Mouse (Mus musculus): ENCODE results near the gene Snx30.

Gene Snx30

DNA sequence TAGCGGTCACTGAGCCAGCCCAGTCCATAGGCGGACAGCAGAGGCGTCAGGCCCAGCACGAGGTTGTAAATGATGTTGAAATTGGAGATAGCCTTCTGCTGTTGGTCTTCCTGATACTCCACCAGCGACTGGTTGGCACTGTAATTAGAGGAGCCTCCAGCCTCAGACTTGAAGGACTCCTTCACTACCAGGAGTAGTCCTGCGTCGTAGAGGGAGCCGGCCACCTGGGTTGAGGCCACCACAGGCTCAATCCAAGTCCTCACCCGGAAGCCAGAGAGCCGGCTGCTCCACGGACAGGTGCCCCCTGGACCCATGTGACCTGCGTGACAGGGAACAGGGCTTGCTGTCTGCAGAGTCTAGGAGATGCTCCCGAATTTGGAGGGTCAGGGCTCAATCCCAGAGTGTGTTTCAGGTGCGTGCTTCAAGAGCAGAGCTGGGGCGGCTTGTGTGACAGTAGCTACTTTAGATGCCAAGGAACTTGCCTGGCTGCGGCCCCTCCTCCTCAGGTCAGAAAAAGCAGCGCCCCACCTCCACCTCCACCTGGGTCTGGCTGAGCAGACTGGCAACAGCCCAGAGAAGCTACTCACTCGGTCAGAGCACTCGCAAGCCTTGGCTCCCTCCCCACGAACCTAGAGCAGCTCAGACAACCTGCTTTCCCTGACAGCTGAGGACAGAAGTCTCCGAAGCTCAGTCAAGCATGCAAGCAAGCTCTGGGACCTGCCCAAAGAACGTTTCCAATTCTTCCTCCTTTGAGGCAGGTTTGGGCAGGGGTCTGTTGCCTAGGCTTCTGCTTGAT is 109.2 kb downstream of the Snx30 start, which contains the start of gene Slc46a2:
Gene Slc46a2, minus strand, starts transcription at position 449 of the 796 bp plus-strand sequence.
- peak; percentile 36 to 54 for DNase-seq

DNA sequence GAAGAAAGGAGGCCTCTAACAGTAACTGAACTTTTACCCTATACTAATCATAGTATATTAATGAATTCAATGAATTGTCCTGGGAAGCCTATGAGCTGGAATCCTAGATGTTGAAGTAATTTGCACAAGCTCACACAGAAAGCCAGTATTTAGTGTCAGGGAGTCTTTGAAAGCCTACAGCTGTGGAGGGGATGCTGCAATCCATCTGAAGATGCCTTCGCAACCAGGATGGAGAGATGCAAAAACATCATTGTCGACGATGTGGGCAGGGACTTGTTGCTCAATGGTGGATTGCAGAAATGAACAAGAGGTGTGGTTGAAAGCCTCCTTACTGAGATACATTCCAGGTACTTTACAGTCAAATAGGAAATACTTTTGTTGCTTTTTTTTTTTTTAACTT is 112.3 kb downstream of the Snx30 start:
- DNase-seq, result no peak

DNA sequence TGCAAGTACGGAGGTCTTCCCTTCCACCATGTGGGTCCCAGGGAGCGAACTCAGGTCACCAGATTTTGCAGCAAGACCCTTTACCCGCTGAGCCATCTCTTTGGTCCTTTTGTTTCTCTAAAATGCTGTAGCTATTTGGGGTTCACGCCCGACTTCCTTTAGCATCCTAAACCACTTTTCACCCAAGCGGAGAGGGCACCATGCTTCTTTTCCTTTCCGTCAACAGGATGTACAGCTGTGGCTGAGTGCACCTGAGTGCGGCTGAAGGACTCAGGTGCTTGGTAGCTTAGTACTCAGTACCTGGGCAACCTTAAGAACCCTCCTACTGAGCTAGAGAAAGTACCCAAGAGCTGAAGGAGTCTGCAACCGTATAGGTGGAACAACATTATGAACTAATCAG is 119.4 kb downstream of the Snx30 start:
- DNase-seq, result no peak

DNA sequence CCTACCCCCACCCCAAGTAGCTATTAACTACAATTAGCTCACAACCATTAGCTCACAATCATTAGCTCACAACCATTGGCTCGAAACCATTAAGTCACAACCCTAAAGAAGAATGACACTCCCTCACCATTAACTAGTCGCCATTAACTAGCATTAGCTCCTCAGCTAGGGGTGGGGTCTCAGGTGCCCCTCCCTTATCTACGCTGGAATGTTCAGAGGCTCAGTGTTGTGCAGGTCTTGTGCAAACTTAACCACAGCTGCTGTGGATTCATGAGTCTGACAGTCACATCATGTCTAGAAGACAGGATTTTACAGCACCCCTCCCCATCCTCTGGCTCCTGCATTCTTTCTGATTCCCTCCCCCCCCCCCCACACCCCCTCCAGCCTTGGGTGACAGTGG is 122.0 kb downstream of the Snx30 start:
- no peak for DNase-seq

DNA sequence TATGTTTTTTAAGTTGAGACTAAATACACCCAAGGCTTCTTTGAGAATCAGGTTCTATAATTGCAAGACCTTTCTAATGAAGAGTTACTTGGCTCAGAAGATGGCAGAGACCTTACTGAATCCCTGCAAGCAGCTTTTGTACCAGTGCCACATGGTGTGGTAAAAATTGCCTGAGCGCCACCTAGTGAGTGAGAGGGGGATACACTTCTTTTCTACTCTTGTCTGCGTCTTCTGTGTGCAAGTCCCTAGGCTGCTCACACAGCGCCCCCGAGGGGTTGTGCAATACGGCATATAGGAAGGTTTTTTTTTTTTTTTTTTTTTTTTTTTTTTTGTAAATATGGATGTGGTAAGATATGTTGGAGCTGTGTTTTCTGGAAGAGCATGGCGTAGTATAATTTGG is 122.7 kb downstream of the Snx30 start:
- peak; percentile 72 to 77 for DNase-seq

DNA sequence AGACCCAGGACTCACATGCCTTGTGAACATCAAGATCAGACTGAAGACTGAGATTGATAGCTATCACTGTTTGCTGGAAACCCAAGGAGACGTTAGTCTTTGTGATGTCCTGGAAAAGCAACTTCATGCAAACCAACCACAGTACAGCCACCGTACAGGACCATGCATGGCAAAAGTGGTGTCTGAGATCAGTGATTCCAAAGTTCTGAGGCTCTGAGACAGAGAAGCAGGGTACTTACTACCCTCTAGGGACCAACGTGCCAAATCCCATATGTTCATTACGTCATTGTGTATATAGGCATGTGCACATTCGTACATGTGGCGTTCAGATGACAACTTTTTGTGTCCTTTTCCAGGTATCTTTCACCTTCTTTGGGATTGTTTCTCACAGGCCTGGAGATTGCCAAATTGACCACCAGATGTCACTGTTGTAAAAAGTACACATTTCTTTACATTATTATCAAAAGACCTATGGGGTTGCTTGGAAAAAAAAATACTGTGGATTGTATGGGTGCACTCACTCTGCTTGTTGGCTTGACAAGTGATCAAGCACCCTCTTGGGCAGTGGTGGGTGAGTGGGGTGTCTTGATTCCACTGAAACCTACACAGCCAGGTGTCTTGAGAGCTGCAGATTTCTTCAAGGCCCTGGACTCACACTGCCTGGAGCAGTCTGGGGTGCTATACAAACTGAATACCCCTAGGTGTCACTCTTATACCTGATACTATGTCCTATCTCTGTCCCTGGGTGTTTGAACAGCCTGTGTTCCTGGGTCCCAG is 127.1 kb downstream of the Snx30 start:
- DNase-seq, result peak; percentile 22 to 25

DNA sequence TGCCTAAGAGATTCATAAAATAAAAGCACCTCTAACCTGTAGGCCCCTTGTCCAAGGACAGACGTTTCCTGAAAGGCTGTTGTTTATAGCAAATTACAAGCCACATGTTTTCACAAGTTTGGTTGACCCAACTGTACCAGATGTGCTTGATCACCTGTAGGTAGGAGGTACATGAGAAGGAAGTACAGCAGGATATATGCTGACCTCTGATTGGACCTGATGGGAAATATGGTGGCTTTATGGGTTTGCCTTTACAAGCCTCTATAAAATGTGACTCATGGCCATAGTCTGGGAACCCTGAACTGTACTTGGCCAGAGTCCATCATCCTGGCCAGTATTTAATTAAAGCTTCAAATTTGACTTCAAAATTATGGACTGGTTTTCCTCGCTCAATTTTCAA is 131.9 kb downstream of the Snx30 start:
- no peak for DNase-seq
